Mouse (Mus musculus) gastrocnemius, adult 8-10 months (tissue): ENCODE results near the gene Med12l. TPM values are rescaled to one million over a fixed set of nuclear protein-coding genes. Genes with fewer than 3 reads are reported as not detected.
A peak's percentile ranks its signal among the peaks of the same experiment; 100 is the strongest.

Experiments used
- DNase-seq, 2 experiments: peaks; one replicate each; pipeline ENCODE4 v3.0.0; 2022; ENCODE audit warnings: low spot score in 2 of 2
- total RNA-seq, 4 experiments: library from RNA; stranded (reverse); gene quantifications; 2 replicates each; pipeline ENCODE4 v1.2.4; 2022

Med12l gene
- total RNA-seq, 4 experiments from 2014 or later, result 0.29 to 0.64 (median 0.34) TPM

- no peak for DNase-seq
Observed at GRCm38 (mm10) chr3:59296563-59297130, 291.0 kb downstream of the Med12l start.

- no peak for DNase-seq
Observed at GRCm38 (mm10) chr3:59297653-59298052, 292.0 kb downstream of the Med12l start.

DNA sequence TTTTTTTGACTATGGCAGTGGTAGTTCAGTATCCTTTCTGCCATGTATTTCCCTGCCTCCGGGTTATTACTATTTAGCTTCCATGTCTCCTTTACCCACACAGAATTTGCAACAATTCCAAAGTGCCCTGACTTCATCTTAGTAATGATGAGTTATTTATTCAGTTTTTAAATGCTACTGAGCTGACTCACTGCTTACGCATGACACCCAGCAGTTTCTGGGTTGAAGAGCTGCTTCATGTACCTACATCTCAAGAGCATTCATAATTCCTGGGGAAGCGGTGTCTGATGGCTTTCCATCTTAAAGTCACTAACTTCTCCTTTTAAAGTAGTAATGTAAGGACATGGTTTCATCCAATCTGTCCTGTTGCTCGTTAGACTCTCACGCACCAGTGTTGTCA, 299.3 kb downstream of the Med12l start:
- DNase-seq, result no peak

DNA sequence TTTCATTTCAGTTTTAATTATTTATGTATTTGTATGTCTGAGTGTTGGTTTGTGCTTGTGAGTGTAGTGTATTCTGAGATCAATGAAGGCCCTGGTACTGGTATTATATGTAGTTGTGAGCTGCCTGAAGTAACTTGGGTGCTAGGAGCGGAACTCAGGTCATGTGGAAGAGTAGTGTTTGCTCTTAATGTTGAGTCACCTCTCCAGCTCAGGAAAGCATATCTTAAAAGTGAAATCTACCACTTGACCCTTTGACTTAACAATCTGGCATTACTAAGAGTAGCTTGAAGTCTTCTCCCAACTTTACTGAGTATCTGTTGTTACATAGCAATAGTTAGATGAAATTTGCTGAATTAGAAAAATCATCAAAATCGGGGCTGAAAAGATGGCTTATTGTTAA, 299.9 kb downstream of the Med12l start:
- no peak for DNase-seq

- DNase-seq, result no peak
Observed at GRCm38 (mm10) chr3:59312610-59313009, 307.0 kb downstream of the Med12l start.

DNA sequence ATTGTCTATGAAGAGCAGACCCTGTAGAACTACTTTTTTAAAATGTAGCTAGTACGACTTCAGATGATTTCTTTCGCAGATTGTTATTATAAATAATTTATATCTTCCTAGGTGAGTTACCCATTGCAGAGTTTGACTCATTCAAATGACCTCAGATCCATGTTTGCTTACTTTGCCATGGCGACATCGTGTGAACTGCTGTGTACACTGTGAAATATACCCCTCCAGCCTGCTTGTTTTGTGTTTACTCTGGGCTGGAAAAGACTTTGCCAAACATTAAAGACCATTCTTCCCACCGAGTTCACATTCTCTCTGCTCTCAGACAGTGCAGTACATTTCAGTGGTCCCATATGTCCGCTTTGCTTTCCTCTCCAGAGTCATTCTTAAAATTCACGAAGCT, 310.5 kb downstream of the Med12l start:
- no peak for DNase-seq

- DNase-seq, result peak in 1 of 2 experiments; percentile 13
Observed at GRCm38 (mm10) chr3:59321278-59321876, 315.8 kb downstream of the Med12l start.

DNA sequence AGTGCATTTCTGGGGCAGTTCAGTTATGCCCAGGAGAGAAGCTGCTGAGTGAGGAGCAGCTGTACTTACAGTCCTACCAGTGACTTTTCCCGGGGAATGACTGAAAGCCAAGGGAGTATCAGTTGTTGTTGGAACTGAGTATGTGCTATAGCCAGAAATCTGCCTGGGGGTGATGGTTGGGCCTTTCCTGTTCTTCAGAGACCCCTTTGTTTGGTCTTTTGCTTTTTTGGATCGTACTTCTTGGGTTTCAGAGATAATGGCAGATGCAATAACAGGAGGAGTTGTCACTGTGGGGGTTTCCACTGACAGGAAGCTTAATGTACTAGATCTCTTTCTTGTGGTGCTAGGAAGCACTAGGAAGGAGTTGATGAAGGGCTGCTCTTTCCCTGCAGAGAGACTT, 322.9 kb downstream of the Med12l start:
- no peak for DNase-seq

DNA sequence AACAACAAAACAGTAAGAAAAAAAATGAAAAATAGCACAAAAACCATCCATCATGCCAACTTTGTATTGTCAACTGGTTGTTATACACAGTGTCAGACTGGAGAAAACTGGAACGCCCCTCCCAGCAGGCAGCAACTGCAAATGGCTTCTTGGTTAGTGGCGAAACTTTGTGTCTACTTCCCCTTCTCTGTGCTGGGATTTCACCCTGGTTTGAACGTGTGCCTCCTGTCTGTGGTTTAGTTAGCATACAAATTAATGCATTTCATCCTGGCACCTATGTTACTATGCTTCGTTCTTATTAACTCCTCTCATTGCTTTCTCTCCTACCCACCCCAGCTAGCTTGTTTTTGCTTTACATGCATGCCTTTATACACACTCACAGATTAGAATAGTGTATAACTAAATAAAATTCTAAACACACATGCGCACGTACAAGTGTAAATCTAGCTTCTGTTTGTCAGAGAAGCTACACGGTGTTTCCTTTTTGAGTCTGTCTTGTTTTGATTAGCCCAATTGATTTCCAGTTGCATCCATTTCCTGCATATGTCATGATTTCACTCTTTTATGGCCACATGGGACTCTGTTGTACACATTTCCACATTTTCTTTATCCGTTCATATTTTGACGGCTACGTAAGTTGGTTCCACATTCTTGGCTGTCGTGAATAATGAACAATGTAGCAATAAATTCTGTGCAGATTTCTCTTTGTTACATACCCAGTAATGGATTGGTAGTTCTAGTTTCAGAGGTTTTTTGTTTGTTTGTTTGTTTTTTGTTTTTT, 336.2 kb downstream of the Med12l start:
- no peak for DNase-seq

DNA sequence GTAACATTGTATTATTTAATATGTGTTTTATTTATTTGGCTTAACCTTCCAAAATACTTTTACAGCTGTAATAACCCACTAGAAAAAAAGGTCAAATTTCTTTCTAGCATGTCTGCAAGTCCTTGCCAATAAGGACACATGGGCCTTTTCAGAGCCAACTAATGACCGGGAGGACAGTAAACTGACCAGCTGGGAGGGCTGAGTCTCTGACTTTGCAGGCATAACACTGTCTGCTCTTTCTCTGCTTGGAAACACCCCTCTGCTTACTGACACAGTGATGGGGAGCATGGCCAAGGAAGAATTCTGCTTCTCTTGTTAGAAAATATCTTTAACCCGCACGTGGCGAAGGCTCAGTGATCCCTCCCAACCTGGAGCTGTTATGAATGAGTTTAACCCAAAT, 337.4 kb downstream of the Med12l start:
- peak; percentile 29 to 45 for DNase-seq

DNA sequence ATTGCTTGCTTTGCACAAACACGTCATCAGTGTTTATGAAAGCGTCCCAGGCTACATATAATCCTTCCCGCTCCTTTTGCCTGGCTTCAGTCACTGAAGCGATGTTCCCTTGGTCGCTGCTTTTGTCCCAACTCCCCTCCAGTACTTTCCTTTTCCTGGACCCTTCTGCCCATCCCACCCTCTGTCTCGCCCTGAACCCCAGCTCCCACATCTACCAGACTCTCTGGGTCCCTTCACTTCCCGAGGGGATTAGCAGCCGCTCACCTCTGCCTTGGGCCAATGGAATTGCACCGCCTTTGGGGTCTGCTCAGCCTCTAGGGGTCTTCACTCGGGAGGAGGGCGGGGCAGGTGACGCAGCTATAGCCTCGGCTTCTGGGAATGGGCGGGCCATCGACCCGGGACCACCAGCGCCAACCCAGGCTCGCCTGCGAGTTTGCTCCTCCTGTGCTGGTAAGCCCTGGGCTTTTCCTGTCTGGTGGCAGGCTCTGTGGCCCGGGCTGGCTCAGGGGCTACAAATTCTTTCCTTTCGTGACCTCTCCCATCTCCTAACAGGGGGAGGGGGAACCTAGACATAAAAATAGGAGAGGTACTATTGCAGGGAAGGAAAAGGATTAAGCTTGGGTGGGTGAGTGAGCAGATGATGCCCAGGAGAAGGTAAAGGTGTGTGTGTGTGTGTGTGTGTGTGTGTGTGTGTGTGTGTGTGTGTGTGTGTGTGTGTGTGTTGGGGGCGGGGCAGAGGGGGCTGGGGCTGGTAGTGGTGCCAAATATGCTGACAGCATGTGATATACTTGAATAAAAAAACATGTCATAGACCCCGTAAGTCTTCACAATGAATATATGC, 338.7 kb downstream of the Med12l start, which contains the start of gene Igsf10:
Gene Igsf10 (minus strand): TSS at position 330 of the 841 bp plus-strand sequence.
- peak in 1 of 2 experiments; percentile 8 for DNase-seq

DNA sequence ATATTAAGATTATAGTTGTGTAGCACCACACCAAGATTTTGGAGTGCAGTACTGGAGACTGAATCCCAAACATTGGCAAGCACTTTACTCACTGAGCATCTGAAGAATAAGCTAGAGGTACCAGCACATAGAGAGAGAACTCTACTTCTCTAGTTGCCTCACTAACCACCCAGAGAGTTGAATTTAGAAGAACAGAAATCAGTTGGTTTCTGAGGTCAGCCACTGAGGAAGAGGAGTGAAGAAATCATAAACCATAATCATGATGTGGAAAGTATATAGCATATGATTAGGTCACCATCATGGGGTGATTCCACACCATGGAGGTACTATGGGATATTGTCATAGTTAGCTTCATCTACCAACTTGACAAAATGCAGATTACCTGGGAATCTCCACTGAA, 346.1 kb downstream of the Med12l start:
- DNase-seq, result no peak

- DNase-seq, result no peak
Observed at GRCm38 (mm10) chr3:59354156-59354555, 348.5 kb downstream of the Med12l start.

GRCm38 (mm10) chr3:59360102-59360501, 354.5 kb downstream of the Med12l start:
- no peak for DNase-seq

- no peak for DNase-seq
Observed at GRCm38 (mm10) chr3:59361895-59362294, 356.3 kb downstream of the Med12l start.

Other genes starting within 250 kb of the Med12l start
- gene Mindy4b-ps, start 183.5 kb upstream of the Med12l start, total RNA-seq, result not detected
- not detected for gene Clrn1, start 120.5 kb upstream of the Med12l start, total RNA-seq
- under 1 TPM in 1 of 4 experiments, not detected in 3; 0.13 TPM for gene Gpr171, start 96.0 kb downstream of the Med12l start, total RNA-seq
- gene P2ry14, start 147.8 kb downstream of the Med12l start, total RNA-seq, result 1 to 10 TPM in 3 of 4 experiments, under 1 TPM in 1; 0.90 to 2.7 (median 1.2) TPM
- gene Gpr87, start 189.3 kb downstream of the Med12l start, total RNA-seq, result not detected
- under 1 TPM in 2 of 4 experiments, not detected in 2; 0.11 to 0.22 TPM for gene P2ry13, start 205.1 kb downstream of the Med12l start, total RNA-seq